Mouse (Mus musculus): ENCODE results near the gene Vsx1. TPM values are rescaled to one million over a fixed set of nuclear protein-coding genes. Genes with fewer than 3 reads are reported as not detected.

The Vsx1 gene
- polyA plus RNA-seq, 1 experiment from 2014 or later: not detected

- Histone ChIP-seq H3K27ac (ENCODE audit: low read length) (no peak overlapping the region), H3K9me3 (ENCODE audit: control insufficient read depth, low read length) (no peaks in the 10 kb centered on the region), H3K9ac (replicated peaks; ENCODE audit: low read depth, low read length) (no peak overlapping the region), H3K27me3 (replicated peaks; ENCODE audit: control insufficient read depth, insufficient read depth, low read length) (no peaks in the 10 kb centered on the region), H3K4me2 (ENCODE audit: low read length) (no peak overlapping the region), H3K36me3 (ENCODE audit: control insufficient read depth, insufficient read depth) (no peaks in the 10 kb centered on the region), H3K4me1 (replicated peaks; ENCODE audit: control insufficient read depth, insufficient read depth, low read length) (peaks cover 23% of the 10 kb centered on the region), H3K4me3 (replicated peaks; ENCODE audit: low read length) (no peak overlapping the region)
- 70% methylated on average over 2 of the region's 2 CpGs for WGBS
- no peak for ATAC-seq
These were observed 19.6 kb downstream of the Vsx1 start for GRCm38 (mm10) chr2:150669454-150670045.

GRCm38 (mm10) chr2:150668956-150669355 lies 20.2 kb downstream of the Vsx1 start:
- Histone ChIP-seq H3K4me2 (ENCODE audit: low read length) (no peak overlapping the region), H3K9me3 (ENCODE audit: control insufficient read depth, low read length) (no peaks in the 10 kb centered on the region), H3K4me1 (replicated peaks; ENCODE audit: control insufficient read depth, insufficient read depth, low read length) (peaks cover 26% of the 10 kb centered on the region), H3K9ac (replicated peaks; ENCODE audit: low read depth, low read length) (no peak overlapping the region), H3K27me3 (replicated peaks; ENCODE audit: control insufficient read depth, insufficient read depth, low read length) (no peaks in the 10 kb centered on the region), H3K4me3 (replicated peaks; ENCODE audit: low read length) (no peak overlapping the region), H3K36me3 (ENCODE audit: control insufficient read depth, insufficient read depth) (no peaks in the 10 kb centered on the region), H3K27ac (ENCODE audit: low read length) (no peak overlapping the region)
- WGBS: 77% methylated on average over 5 of the region's 5 CpGs
- no peak for ATAC-seq

GRCm38 (mm10) chr2:150667820-150668766 lies 21.1 kb downstream of the Vsx1 start, which contains the start of gene Acss1:
Acss1 (minus strand) TSS chr2:150668500.
- WGBS: 3% methylated on average over 57 of the region's 61 CpGs
- peak within 1 kb of the TSS; percentile 71 for H3K4me3 ChIP-seq (replicated peaks; ENCODE audit: low read length)
- peaks cover 34% of the 10 kb centered on the region for H3K4me1 ChIP-seq (replicated peaks; ENCODE audit: control insufficient read depth, insufficient read depth, low read length)
- no peaks in the 10 kb centered on the region for H3K36me3 ChIP-seq (ENCODE audit: control insufficient read depth, insufficient read depth)
- peak within 1 kb of the TSS; percentile 87 for H3K4me2 ChIP-seq (ENCODE audit: low read length)
- peak; percentile 74 for ATAC-seq
- H3K27me3 ChIP-seq (replicated peaks; ENCODE audit: control insufficient read depth, insufficient read depth, low read length): no peaks in the 10 kb centered on the region
- no peaks in the 10 kb centered on the region for H3K9me3 ChIP-seq (ENCODE audit: control insufficient read depth, low read length)
- peak within 1 kb of the TSS; percentile 65 for H3K27ac ChIP-seq (ENCODE audit: low read length)
- H3K9ac ChIP-seq (replicated peaks; ENCODE audit: low read depth, low read length): peak within 1 kb of the TSS; percentile 73

- 3% methylated on average over 17 of the region's 17 CpGs for WGBS
- Histone ChIP-seq H3K9ac (replicated peaks; ENCODE audit: low read depth, low read length) (peak overlapping the region; percentile 73), H3K4me2 (ENCODE audit: low read length) (peak overlapping the region; percentile 87), H3K9me3 (ENCODE audit: control insufficient read depth, low read length) (no peaks in the 10 kb centered on the region), H3K36me3 (ENCODE audit: control insufficient read depth, insufficient read depth) (no peaks in the 10 kb centered on the region), H3K4me1 (replicated peaks; ENCODE audit: control insufficient read depth, insufficient read depth, low read length) (peaks cover 42% of the 10 kb centered on the region), H3K27me3 (replicated peaks; ENCODE audit: control insufficient read depth, insufficient read depth, low read length) (no peaks in the 10 kb centered on the region), H3K4me3 (replicated peaks; ENCODE audit: low read length) (peak overlapping the region; percentile 71), H3K27ac (ENCODE audit: low read length) (peak overlapping the region; percentile 65)
- peak; percentile 34 for ATAC-seq
These were observed 21.9 kb downstream of the Vsx1 start for GRCm38 (mm10) chr2:150667065-150667819.

- WGBS: 39% methylated on average over 7 of the region's 7 CpGs
These were observed 22.5 kb downstream of the Vsx1 start for GRCm38 (mm10) chr2:150666723-150667064.

GRCm38 (mm10) chr2:150665534-150666451 lies 23.4 kb downstream of the Vsx1 start:
- 43% methylated on average over 10 of the region's 10 CpGs for WGBS

More at GRCm38 (mm10) chr2:150666723-150667064, 22.5 kb downstream of the Vsx1 start:
- peak overlapping the region; percentile 73 for H3K9ac ChIP-seq (replicated peaks; ENCODE audit: low read depth, low read length)
- peaks cover 42% of the 10 kb centered on the region for H3K4me1 ChIP-seq (replicated peaks; ENCODE audit: control insufficient read depth, insufficient read depth, low read length)
- ATAC-seq: no peak
- H3K27me3 ChIP-seq (replicated peaks; ENCODE audit: control insufficient read depth, insufficient read depth, low read length): no peaks in the 10 kb centered on the region
- peak overlapping the region; percentile 30 for H3K27ac ChIP-seq (ENCODE audit: low read length)
- peak overlapping the region; percentile 87 for H3K4me2 ChIP-seq (ENCODE audit: low read length)
- peak overlapping the region; percentile 71 for H3K4me3 ChIP-seq (replicated peaks; ENCODE audit: low read length)
- H3K9me3 ChIP-seq (ENCODE audit: control insufficient read depth, low read length): no peaks in the 10 kb centered on the region
- no peaks in the 10 kb centered on the region for H3K36me3 ChIP-seq (ENCODE audit: control insufficient read depth, insufficient read depth)

GRCm38 (mm10) chr2:150665006-150665405 lies 24.2 kb downstream of the Vsx1 start:
- H3K9me3 ChIP-seq (ENCODE audit: control insufficient read depth, low read length): no peaks in the 10 kb centered on the region
- WGBS: 40% methylated on average over 2 of the region's 2 CpGs
- no peak overlapping the region for H3K27ac ChIP-seq (ENCODE audit: low read length)
- H3K4me1 ChIP-seq (replicated peaks; ENCODE audit: control insufficient read depth, insufficient read depth, low read length): peaks cover 55% of the 10 kb centered on the region
- no peak overlapping the region for H3K4me3 ChIP-seq (replicated peaks; ENCODE audit: low read length)
- H3K36me3 ChIP-seq (ENCODE audit: control insufficient read depth, insufficient read depth): no peaks in the 10 kb centered on the region
- H3K4me2 ChIP-seq (ENCODE audit: low read length): 0 out of 2 replicates have a peak overlapping the region, but pooled peaks have one; percentile 6
- no peak for ATAC-seq
- no peaks in the 10 kb centered on the region for H3K27me3 ChIP-seq (replicated peaks; ENCODE audit: control insufficient read depth, insufficient read depth, low read length)
- H3K9ac ChIP-seq (replicated peaks; ENCODE audit: low read depth, low read length): no peak overlapping the region

More at GRCm38 (mm10) chr2:150665534-150666451, 23.4 kb downstream of the Vsx1 start:
- 0 out of 2 replicates have a peak overlapping the region, but pooled peaks have one; percentile 12 for H3K4me2 ChIP-seq (ENCODE audit: low read length)
- no peak overlapping the region for H3K9ac ChIP-seq (replicated peaks; ENCODE audit: low read depth, low read length)
- no peaks in the 10 kb centered on the region for H3K27me3 ChIP-seq (replicated peaks; ENCODE audit: control insufficient read depth, insufficient read depth, low read length)
- 0 out of 2 replicates have a peak overlapping the region, but pooled peaks have one; percentile 17 for H3K27ac ChIP-seq (ENCODE audit: low read length)
- H3K4me1 ChIP-seq (replicated peaks; ENCODE audit: control insufficient read depth, insufficient read depth, low read length): peaks cover 50% of the 10 kb centered on the region
- no peaks in the 10 kb centered on the region for H3K9me3 ChIP-seq (ENCODE audit: control insufficient read depth, low read length)
- H3K36me3 ChIP-seq (ENCODE audit: control insufficient read depth, insufficient read depth): no peaks in the 10 kb centered on the region
- peak; percentile 26; the same call in 1 of the 2 replicates for ATAC-seq
- no peak overlapping the region for H3K4me3 ChIP-seq (replicated peaks; ENCODE audit: low read length)

- no peak overlapping the region for H3K4me3 ChIP-seq (replicated peaks; ENCODE audit: low read length)
- no peaks in the 10 kb centered on the region for H3K27me3 ChIP-seq (replicated peaks; ENCODE audit: control insufficient read depth, insufficient read depth, low read length)
- H3K36me3 ChIP-seq (ENCODE audit: control insufficient read depth, insufficient read depth): no peaks in the 10 kb centered on the region
- H3K4me2 ChIP-seq (ENCODE audit: low read length): no peak overlapping the region
- peaks cover 55% of the 10 kb centered on the region for H3K4me1 ChIP-seq (replicated peaks; ENCODE audit: control insufficient read depth, insufficient read depth, low read length)
- peak overlapping the region; percentile 49 for H3K27ac ChIP-seq (ENCODE audit: low read length)
- 70% methylated on average over 5 of the region's 5 CpGs for WGBS
- ATAC-seq: no peak
- H3K9me3 ChIP-seq (ENCODE audit: control insufficient read depth, low read length): no peaks in the 10 kb centered on the region
- no peak overlapping the region for H3K9ac ChIP-seq (replicated peaks; ENCODE audit: low read depth, low read length)
These were observed 24.8 kb downstream of the Vsx1 start for GRCm38 (mm10) chr2:150664152-150664920.

All from forebrain, embryonic 16.5 days (tissue).